Mouse (Mus musculus): Measurements from ENCODE around the gene Eef2kmt. TPM values are rescaled to one million over a fixed set of nuclear protein-coding genes. Genes with fewer than 3 reads are reported as not detected.
A peak's percentile ranks its signal among the peaks of the same experiment; 100 is the strongest.
"Not testable (repeated sequence)": the region's sequence is repeated elsewhere in the genome, so short reads cannot be mapped to it uniquely, and the experiment has no call there.

Eef2kmt gene
- polyA plus RNA-seq, 1 experiment from 2014 or later = 7.7 TPM

DNA sequence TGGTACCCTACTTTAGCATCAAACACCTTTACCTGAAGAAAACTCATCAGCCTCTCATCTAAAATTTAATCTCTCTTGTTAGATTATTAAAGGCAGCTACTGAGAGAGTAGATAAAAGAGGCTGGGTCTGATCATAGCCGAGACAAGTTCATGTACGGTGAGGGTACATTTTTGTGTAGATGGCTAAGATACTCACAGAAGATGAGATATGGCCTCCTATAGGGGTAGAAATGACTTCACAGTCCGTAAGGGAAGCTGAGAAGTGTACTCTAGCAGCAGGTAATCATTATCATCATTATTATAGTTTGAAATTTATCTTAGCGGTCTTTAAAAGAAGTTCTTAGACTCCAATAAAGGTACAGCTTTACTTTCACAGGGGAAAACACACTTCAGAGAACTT, 22.8 kb downstream of the Eef2kmt start:
- 68% methylated on average over 4 of the region's 4 CpGs for WGBS
- ATAC-seq = peak; percentile 54

DNA sequence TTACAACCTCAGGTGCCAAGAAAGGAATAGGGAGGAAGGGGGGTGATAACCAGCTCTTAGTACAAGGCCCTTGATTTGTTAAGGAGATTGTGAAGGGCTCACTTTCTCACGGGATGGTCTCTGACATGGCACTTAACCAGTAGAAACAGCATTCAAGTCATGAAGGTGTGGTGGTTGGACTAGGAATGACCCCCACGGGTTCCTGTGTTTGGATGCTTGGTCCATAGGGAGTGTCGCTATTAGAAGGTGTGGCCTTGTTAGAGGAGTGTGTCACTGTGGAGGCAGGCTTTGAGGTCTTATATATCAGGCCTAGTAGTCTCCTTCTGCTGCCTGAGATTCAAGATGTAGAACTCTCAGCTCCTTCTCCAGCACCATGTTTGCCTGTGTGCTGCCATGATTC, 27.7 kb downstream of the Eef2kmt start:
- not testable (repeated sequence) for ATAC-seq; H3K9me3 ChIP-seq (replicated peaks; ENCODE audit: control insufficient read depth, low read length, poor library complexity, severe bottlenecking); H3K9ac ChIP-seq (ENCODE audit: low read depth, low read length); H3K27me3 ChIP-seq (ENCODE audit: control insufficient read depth, insufficient read depth, low read depth, low read length); H3K27ac ChIP-seq (ENCODE audit: low read length); H3K4me3 ChIP-seq (ENCODE audit: low read depth, low read length); H3K4me2 ChIP-seq (ENCODE audit: low read length); H3K4me1 ChIP-seq (ENCODE audit: control insufficient read depth, insufficient read depth, low read length); H3K36me3 ChIP-seq (ENCODE audit: control insufficient read depth, insufficient read depth, low read length)
- WGBS = 83% methylated on average over 3 of the region's 3 CpGs

More for the DNA sequence above, 22.8 kb downstream of the Eef2kmt start:
- Histone ChIP-seq H3K36me3 (ENCODE audit: control insufficient read depth, insufficient read depth, low read length) (no peaks in the 10 kb centered on the region), H3K27me3 (ENCODE audit: control insufficient read depth, insufficient read depth, low read depth, low read length) (no peaks in the 10 kb centered on the region; the same call in 1 of the 2 replicates), H3K9me3 (replicated peaks; ENCODE audit: control insufficient read depth, low read length, poor library complexity, severe bottlenecking) (no peaks in the 10 kb centered on the region), H3K4me2 (ENCODE audit: low read length) (peak overlapping the region; percentile 88), H3K27ac (ENCODE audit: low read length) (no peak overlapping the region), H3K4me1 (ENCODE audit: control insufficient read depth, insufficient read depth, low read length) (peaks cover 9% of the 10 kb centered on the region), H3K9ac (ENCODE audit: low read depth, low read length) (no peak overlapping the region), H3K4me3 (ENCODE audit: low read depth, low read length) (peak overlapping the region; percentile 90)

DNA sequence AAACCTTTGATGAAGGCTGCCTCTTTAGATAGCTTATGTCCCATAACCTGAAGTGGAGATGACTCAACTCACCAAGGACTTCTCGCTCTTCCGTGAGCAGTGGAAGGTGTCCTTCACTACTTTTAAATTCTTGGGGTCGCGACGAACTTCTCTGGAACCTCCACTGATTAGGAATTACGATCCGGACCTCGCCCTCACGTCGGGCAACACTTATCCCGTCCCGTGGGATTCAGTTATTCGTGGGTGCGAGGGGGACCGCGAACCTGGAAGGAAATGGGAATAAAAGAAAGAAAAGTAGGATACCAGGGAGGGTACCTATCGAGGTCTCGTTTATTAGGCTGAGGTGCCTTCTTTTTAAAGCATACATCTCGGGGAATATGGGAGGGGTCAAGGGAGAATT, 28.3 kb downstream of the Eef2kmt start:
- H3K9ac ChIP-seq (ENCODE audit: low read depth, low read length); H3K27me3 ChIP-seq (ENCODE audit: control insufficient read depth, insufficient read depth, low read depth, low read length); H3K4me2 ChIP-seq (ENCODE audit: low read length); H3K4me3 ChIP-seq (ENCODE audit: low read depth, low read length); H3K36me3 ChIP-seq (ENCODE audit: control insufficient read depth, insufficient read depth, low read length); H3K27ac ChIP-seq (ENCODE audit: low read length); H3K4me1 ChIP-seq (ENCODE audit: control insufficient read depth, insufficient read depth, low read length); H3K9me3 ChIP-seq (replicated peaks; ENCODE audit: control insufficient read depth, low read length, poor library complexity, severe bottlenecking); ATAC-seq: not testable (repeated sequence)
- WGBS = 86% methylated on average over 19 of the region's 19 CpGs

DNA sequence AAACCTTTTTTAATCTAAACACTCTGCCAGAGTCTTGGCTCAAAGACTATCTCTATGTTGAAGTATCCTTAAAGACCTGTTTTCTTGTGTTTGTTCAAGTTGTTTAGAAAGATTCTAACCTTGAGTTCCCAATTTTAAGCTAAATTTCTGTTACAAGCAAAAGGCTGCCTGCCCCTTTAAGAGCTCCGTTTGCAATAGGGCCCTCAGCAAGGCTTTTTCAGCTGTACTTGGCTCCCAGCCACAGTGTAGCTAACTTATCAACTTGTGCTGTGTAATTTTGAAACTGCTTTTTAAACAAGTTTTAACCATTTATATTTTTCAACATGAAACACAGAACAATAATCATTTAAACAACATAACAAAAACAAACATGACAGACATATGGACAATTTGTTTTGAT, 29.2 kb downstream of the Eef2kmt start:
- not testable (repeated sequence) for H3K4me3 ChIP-seq (ENCODE audit: low read depth, low read length); H3K36me3 ChIP-seq (ENCODE audit: control insufficient read depth, insufficient read depth, low read length); H3K9ac ChIP-seq (ENCODE audit: low read depth, low read length); H3K27ac ChIP-seq (ENCODE audit: low read length); ATAC-seq; H3K9me3 ChIP-seq (replicated peaks; ENCODE audit: control insufficient read depth, low read length, poor library complexity, severe bottlenecking); H3K4me2 ChIP-seq (ENCODE audit: low read length); H3K27me3 ChIP-seq (ENCODE audit: control insufficient read depth, insufficient read depth, low read depth, low read length); H3K4me1 ChIP-seq (ENCODE audit: control insufficient read depth, insufficient read depth, low read length)
- WGBS = 10% methylated on average over 1 of the region's 1 CpGs

DNA sequence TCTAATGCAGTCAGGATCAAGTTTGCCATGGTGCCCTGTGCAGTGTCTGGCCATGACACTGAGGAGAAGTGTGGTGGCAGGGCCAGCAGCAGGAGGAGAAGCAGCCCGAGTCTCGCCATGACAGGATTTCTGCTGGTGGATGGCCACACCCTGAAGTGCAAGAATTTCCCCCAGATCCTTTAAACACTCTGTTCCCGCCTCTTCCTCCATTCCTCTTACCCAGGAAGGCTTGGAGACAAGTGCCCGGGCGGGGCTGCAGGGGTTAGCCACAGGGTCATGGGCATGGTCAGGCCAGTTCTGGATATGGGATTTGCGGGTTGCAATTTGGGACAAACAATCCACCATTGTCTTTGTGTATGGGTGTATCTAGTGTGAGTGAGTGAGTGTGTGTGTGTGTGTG, 33.6 kb downstream of the Eef2kmt start, which contains the start of gene AU021092:
Gene AU021092, minus strand, starts transcription at position 160 of the 400 bp plus-strand sequence.
- no peak within 1 kb of the TSS for H3K4me3 ChIP-seq (ENCODE audit: low read depth, low read length)
- no peak within 1 kb of the TSS for H3K4me2 ChIP-seq (ENCODE audit: low read length)
- ATAC-seq = no peak
- WGBS = 76% methylated on average over 6 of the region's 6 CpGs
- H3K27ac ChIP-seq (ENCODE audit: low read length) = no peak within 1 kb of the TSS
- no peaks in the 10 kb centered on the region for H3K4me1 ChIP-seq (ENCODE audit: control insufficient read depth, insufficient read depth, low read length)
- no peaks in the 10 kb centered on the region; the same call in 1 of the 2 replicates for H3K27me3 ChIP-seq (ENCODE audit: control insufficient read depth, insufficient read depth, low read depth, low read length)
- no peaks in the 10 kb centered on the region for H3K9me3 ChIP-seq (replicated peaks; ENCODE audit: control insufficient read depth, low read length, poor library complexity, severe bottlenecking)
- no peaks in the 10 kb centered on the region for H3K36me3 ChIP-seq (ENCODE audit: control insufficient read depth, insufficient read depth, low read length)
- no peak within 1 kb of the TSS for H3K9ac ChIP-seq (ENCODE audit: low read depth, low read length)

DNA sequence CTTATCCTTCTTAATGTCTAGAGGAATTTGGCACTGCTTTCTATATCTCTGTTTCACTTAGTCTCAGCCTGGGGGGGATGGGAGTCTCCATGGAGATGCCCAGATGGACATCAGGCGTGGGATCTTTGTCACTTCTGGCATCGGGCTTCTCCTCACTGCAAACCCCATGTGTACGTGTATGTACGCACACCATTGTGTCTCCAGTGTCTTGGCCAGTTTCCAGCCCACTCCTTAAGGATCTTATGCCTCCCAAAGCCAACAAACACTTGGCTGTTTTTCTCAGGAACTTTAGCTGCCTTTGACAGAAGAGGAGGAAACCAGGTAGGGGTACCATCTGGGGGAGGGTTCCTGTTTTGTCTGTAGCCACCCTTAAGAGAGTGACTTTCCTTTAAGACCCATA, 34.4 kb downstream of the Eef2kmt start:
- no peak overlapping the region for H3K4me3 ChIP-seq (ENCODE audit: low read depth, low read length)
- no peaks in the 10 kb centered on the region for H3K9me3 ChIP-seq (replicated peaks; ENCODE audit: control insufficient read depth, low read length, poor library complexity, severe bottlenecking)
- ATAC-seq = no peak
- 67% methylated on average over 4 of the region's 4 CpGs for WGBS
- H3K36me3 ChIP-seq (ENCODE audit: control insufficient read depth, insufficient read depth, low read length) = no peaks in the 10 kb centered on the region
- no peak overlapping the region for H3K27ac ChIP-seq (ENCODE audit: low read length)
- no peaks in the 10 kb centered on the region for H3K4me1 ChIP-seq (ENCODE audit: control insufficient read depth, insufficient read depth, low read length)
- no peak overlapping the region for H3K9ac ChIP-seq (ENCODE audit: low read depth, low read length)
- no peak overlapping the region for H3K4me2 ChIP-seq (ENCODE audit: low read length)
- no peaks in the 10 kb centered on the region; the same call in 1 of the 2 replicates for H3K27me3 ChIP-seq (ENCODE audit: control insufficient read depth, insufficient read depth, low read depth, low read length)

DNA sequence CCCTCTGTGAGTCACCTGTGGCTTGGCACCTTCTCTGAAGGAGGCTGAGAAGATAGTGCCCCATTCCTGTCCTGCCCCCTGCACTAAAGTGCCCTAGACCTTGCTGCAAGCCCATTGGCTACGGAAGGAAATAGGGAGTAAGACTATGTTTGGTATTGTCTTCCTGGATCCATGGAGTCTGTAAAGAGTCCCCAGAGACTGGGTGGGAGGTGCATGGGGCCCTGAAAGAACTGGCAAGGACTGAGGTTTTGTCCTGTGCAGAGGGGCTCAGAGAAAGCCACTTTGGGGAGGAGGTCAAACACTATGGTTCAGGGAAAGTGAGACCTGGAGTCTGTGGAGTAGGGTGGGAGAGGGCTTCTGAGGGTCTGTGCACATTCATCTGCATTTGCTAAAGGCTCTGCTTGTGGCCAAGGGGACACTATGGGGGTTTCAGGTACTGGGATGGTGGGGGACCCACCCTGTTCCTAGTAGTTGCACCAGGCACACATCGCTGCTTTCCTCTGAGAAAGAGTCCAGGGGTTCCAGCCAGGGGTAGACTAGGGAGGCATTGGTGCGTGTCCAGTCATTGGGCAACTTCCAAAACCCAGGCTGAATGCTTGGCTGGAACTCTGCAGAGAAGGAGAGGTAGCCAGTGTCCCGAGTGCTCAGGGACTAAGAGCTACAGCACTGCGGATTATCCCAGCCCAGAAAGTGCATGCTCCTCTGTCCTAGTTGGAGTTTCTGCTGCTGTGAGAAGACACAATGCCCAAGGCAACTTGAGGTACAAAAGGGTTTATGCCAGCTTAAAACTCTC, 38.2 kb downstream of the Eef2kmt start:
- H3K4me3 ChIP-seq (ENCODE audit: low read depth, low read length) = no peak overlapping the region
- H3K27me3 ChIP-seq (ENCODE audit: control insufficient read depth, insufficient read depth, low read depth, low read length) = no peaks in the 10 kb centered on the region; the same call in 1 of the 2 replicates
- no peak overlapping the region for H3K27ac ChIP-seq (ENCODE audit: low read length)
- no peak overlapping the region for H3K9ac ChIP-seq (ENCODE audit: low read depth, low read length)
- no peaks in the 10 kb centered on the region for H3K4me1 ChIP-seq (ENCODE audit: control insufficient read depth, insufficient read depth, low read length)
- no peak overlapping the region for H3K4me2 ChIP-seq (ENCODE audit: low read length)
- no peaks in the 10 kb centered on the region for H3K36me3 ChIP-seq (ENCODE audit: control insufficient read depth, insufficient read depth, low read length)
- no peaks in the 10 kb centered on the region for H3K9me3 ChIP-seq (replicated peaks; ENCODE audit: control insufficient read depth, low read length, poor library complexity, severe bottlenecking)
- ATAC-seq = no peak
- WGBS = 50% methylated on average over 5 of the region's 5 CpGs

DNA sequence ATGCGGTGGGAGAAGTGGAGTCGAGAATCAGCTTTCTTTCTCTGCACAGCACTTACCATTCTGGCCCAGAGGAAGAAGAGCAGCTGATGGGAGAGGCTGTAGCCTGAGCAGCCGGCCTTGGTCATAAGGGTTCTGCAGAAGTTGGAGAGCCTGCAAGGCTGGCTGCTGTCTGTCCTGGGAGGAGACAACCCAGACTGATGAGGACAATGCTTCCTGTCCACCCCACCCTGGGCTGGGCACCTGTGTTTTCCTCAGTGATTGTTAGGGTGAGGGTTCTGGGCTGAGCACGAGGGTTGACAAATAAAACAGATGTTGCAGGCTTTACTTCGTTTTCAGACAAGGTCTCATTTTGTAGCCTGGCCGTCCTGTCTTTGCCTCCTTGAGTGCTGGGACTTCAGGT, 39.1 kb downstream of the Eef2kmt start:
- H3K27me3 ChIP-seq (ENCODE audit: control insufficient read depth, insufficient read depth, low read depth, low read length) = no peaks in the 10 kb centered on the region; the same call in 1 of the 2 replicates
- H3K4me2 ChIP-seq (ENCODE audit: low read length) = no peak overlapping the region
- no peak for ATAC-seq
- H3K9ac ChIP-seq (ENCODE audit: low read depth, low read length) = no peak overlapping the region
- no peaks in the 10 kb centered on the region for H3K4me1 ChIP-seq (ENCODE audit: control insufficient read depth, insufficient read depth, low read length)
- H3K36me3 ChIP-seq (ENCODE audit: control insufficient read depth, insufficient read depth, low read length) = no peaks in the 10 kb centered on the region
- no peak overlapping the region for H3K27ac ChIP-seq (ENCODE audit: low read length)
- no peak overlapping the region for H3K4me3 ChIP-seq (ENCODE audit: low read depth, low read length)
- no peaks in the 10 kb centered on the region for H3K9me3 ChIP-seq (replicated peaks; ENCODE audit: control insufficient read depth, low read length, poor library complexity, severe bottlenecking)
- 74% methylated on average over 6 of the region's 6 CpGs for WGBS

DNA sequence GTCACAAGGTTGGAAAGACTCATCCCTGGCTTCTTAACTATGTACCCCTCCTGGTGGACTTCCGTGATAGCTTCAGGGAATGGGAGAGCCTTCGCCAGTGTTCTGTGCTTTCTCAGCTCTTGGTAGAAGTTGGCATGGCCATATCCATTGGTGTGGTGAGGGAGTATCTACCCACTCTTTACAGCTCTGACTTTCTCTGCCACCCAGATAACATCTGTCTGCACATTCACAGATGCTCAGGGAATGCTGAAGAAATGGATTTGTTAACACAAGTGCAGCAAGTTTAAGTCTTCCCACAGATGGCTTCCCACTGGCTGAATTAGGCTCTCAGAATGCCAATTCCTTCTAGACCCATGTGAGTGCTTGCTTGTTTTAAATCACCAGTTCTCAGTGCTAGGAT, 41.7 kb downstream of the Eef2kmt start:
- no peaks in the 10 kb centered on the region for H3K4me1 ChIP-seq (ENCODE audit: control insufficient read depth, insufficient read depth, low read length)
- peaks cover 3% of the 10 kb centered on the region; the same call in 1 of the 2 replicates for H3K27me3 ChIP-seq (ENCODE audit: control insufficient read depth, insufficient read depth, low read depth, low read length)
- ATAC-seq = no peak
- no peak overlapping the region for H3K9ac ChIP-seq (ENCODE audit: low read depth, low read length)
- no peak overlapping the region for H3K4me2 ChIP-seq (ENCODE audit: low read length)
- no peaks in the 10 kb centered on the region for H3K9me3 ChIP-seq (replicated peaks; ENCODE audit: control insufficient read depth, low read length, poor library complexity, severe bottlenecking)
- no peak overlapping the region for H3K4me3 ChIP-seq (ENCODE audit: low read depth, low read length)
- WGBS = 98% methylated on average over 2 of the region's 2 CpGs
- no peak overlapping the region for H3K27ac ChIP-seq (ENCODE audit: low read length)
- no peaks in the 10 kb centered on the region for H3K36me3 ChIP-seq (ENCODE audit: control insufficient read depth, insufficient read depth, low read length)
